Mouse (Mus musculus) adrenal gland, postnatal 0 days (tissue): ENCODE results near the gene Tet1. TPM values are rescaled to one million over a fixed set of nuclear protein-coding genes. Genes with fewer than 3 reads are reported as not detected.

Experiments used
- polyA plus RNA-seq: library from polyadenylated mRNA; unstranded; fragments of >200 nt; fragmentation: Nextera tagmentation; extraction: Ambion mirVana; gene quantifications from 2 replicates; pipeline ENCODE4 v1.2.1, GENCODE M21; 2015

The Tet1 gene
- 12.7 and 12.8 TPM in 2 replicates for polyA plus RNA-seq

GRCm38 (mm10) chr10:62908896-62909295, at the start of gene Tet1:
Tet1 (minus strand) TSS chr10:62908996.

DNA sequence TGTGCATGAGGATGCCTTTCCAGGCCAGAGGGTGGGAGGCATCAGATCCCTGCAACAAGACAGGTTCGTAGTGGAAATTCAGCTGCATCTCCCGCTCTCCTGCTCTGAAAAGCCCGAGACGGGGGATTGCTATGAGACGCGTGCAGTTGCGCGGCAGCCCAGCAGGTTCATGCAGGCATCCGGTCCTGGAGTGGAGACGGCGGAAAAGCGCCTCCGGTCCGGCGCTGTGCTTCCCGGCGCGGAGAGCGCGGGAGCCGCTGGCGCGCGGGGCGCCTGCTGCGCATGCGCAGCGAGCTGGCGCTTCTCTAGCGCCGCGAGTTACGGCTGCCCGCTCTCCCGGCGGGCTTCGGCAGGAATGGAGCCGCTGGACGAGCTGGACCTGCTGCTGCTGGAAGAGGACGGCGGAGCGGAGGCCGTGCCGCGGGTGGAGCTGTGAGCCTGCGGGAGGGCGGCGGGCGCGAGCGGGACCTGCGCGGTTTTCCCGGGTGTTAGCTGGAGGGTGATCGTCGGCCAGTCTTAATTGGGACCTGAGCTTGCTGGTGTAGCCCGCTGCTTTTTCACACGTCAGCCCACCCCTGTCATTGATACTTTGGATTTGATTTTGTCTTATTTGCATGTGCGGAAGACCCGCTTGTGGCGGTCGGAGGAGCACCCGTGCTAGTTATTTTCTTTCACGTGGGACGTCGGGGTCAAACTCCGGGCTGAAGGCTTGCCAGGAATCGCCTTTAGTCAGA, 38.1 kb upstream of the Tet1 start, which contains the start of gene Dna2:
TSS of gene Dna2 (plus strand) at position 289 of the 734 bp plus-strand sequence.

DNA sequence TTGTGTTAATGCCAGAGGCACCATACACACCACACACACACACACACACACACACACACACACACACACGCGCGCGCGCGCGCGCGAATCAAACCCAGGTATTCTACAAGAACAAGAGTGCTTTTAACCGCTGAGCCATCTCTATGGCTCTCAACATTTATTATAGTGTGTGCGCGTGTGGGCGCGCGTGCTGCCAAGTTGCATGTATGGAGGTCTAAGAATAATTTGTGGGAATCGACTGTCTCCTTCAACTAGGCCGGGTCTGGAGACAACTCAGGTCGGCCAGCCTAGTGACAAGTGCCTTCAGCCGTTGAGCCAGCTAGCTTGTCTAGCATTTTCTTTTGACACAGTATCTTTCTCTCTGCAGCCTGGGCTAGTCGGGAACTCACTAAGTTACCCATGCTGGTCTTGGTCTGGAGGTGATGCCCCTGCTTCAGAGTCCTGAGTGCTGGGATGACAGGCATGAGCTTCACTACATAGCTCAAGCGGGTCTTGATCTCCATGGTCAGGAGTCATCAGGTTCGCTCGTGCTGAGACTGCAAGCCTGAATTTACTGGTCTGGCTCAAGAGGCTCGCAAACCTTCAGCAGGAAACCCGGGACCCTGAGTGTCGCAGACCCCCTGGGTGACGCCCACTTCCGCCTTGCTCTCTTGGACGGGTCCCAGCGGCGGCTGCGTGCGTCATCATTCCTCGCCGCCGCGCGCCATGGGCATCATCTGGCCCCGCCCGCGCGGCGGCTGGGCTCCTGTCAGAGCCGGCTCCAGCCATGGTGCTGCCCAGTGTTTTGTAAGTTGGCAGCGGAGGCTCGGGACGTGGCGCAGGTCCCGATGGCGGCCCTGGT, 11.3 kb upstream of the Tet1 start, which contains the start of gene Slc25a16:
TSS of gene Slc25a16 (plus strand) at position 709 of the 841 bp plus-strand sequence.

DNA sequence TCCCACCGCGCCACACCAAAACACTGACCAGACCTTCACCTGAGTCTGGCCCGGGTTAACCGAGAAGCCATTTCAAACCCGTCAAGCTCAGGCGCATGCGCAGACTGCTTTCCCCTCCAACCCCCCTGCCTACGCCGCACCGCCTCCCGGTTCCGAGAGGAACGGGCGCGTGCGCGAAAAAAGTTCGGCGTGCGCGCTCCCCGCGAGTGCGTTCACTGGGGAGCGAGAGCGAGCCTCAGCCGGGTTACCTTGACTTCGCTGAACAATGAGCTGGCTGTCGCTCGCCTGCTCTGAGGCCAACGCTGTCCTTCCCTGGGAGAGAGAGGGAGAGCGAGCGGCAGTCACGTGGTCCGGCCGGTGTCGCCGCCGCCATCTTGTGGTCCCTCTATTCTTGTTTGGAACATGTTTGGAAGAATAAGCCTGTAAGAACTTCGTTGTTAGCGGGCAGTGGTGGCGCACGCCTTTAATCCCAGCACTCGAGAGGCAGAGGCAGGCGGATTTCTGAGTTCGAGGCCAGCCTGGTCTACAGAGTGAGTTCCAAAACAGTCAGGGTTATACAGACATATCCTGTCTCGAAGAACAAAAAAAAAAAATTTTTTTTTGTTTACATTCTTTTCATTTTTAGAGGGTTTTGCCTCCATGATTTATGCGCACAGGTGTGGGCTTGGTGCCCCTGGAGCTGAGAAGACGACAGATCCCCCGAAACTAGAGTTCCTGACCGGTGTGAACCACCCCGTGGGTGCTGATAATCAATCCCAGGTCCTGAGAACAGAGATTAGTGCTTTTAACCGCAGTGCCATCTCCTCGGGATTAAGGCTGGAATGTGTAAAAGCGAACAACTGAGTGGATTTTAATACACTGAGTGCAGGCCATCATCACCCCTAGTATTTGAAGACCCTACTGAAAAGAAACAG, 116.4 kb downstream of the Tet1 start, which contains the start of gene Ccar1:
TSS of gene Ccar1 (minus strand) at position 110 of the 914 bp plus-strand sequence.

Other genes with a start within 250 kb of the Tet1 start
- gene Stox1, start 182.9 kb downstream of the Tet1 start, polyA plus RNA-seq = 1.4 and 2.0 TPM in 2 replicates
- 41.5 and 60.8 TPM in 2 replicates for gene Ccar1, start 116.7 kb downstream of the Tet1 start, polyA plus RNA-seq
- gene Slc25a16, start 11.6 kb upstream of the Tet1 start, polyA plus RNA-seq = 9.4 and 25.4 TPM in 2 replicates
- gene Dna2, start 38.0 kb upstream of the Tet1 start, polyA plus RNA-seq = 4.0 and 5.0 TPM in 2 replicates
- gene Rufy2, start 71.2 kb upstream of the Tet1 start, polyA plus RNA-seq = 22.6 and 24.4 TPM in 2 replicates
- 37.8 and 49.7 TPM in 2 replicates for gene Hnrnph3, start 115.2 kb upstream of the Tet1 start, polyA plus RNA-seq
- gene Pbld2, start 115.3 kb upstream of the Tet1 start, polyA plus RNA-seq = 3.2 and 4.1 TPM in 2 replicates
- gene Pbld1, start 151.2 kb upstream of the Tet1 start, polyA plus RNA-seq = 3.2 and 3.8 TPM in 2 replicates
- 0.08 TPM in 1 of 2 replicates, not detected in the other for gene Atoh7, start 190.7 kb upstream of the Tet1 start, polyA plus RNA-seq